Mouse (Mus musculus) hindbrain, postnatal 0 days (tissue): ENCODE results near the gene Lyrm9. TPM values are rescaled to one million over a fixed set of nuclear protein-coding genes. Genes with fewer than 3 reads are reported as not detected.

Experiments
- ATAC-seq: fragments of 200-750 bp; cut with Nextera tagmentation; 2 replicates; pipeline ENCODE4 v1.8.0; 2017; ENCODE audit warnings: mild to moderate bottlenecking, moderate TSS enrichment, moderate library complexity
- DNase-seq: peaks from one replicate; pipeline ENCODE4 v3.0.0-alpha.2; 2015; ENCODE audit warnings: low spot score
- H3K27ac ChIP-seq: fragments of 300-500 bp; sonication (generic); 2 replicates; pipeline ENCODE4 v1.5.1; 2014; ENCODE audit warnings: mild to moderate bottlenecking
- H3K27me3 ChIP-seq: fragments of 300-500 bp; sonication (generic); 2 replicates; pipeline ENCODE4 v1.6.1; 2014; ENCODE audit warnings: low read length, mixed read lengths; ENCODE audit not compliant: insufficient read depth
- H3K36me3 ChIP-seq: fragments of 300-500 bp; sonication (generic); 2 replicates; pipeline ENCODE4 v1.6.1; 2014; ENCODE audit warnings: low read length, mixed read lengths; ENCODE audit not compliant: insufficient read depth
- H3K4me1 ChIP-seq: fragments of 300-500 bp; sonication (generic); 2 replicates; pipeline ENCODE4 v1.6.1; 2014; ENCODE audit warnings: antibody characterized with exemption, low read length, mixed read lengths; ENCODE audit not compliant: insufficient read depth
- H3K4me2 ChIP-seq: fragments of 300-500 bp; sonication (generic); 2 replicates; pipeline ENCODE4 v1.6.1; 2014; ENCODE audit warnings: low read depth, mild to moderate bottlenecking, low read length, moderate library complexity, mixed read lengths
- H3K4me3 ChIP-seq: fragments of 300-500 bp; sonication (generic); 2 replicates; pipeline ENCODE4 v1.5.1; 2014; ENCODE audit warnings: low read length
- H3K9ac ChIP-seq: fragments of 300-500 bp; sonication (generic); replicated peaks from 2 replicates; pipeline ENCODE4 v1.6.1; 2014; ENCODE audit warnings: mild to moderate bottlenecking, low read length, moderate library complexity, mixed read lengths
- H3K9me3 ChIP-seq: fragments of 300-500 bp; sonication (generic); 2 replicates; pipeline ENCODE4 v1.6.1; 2016; ENCODE audit warnings: low read length, mixed read lengths
- CTCF ChIP-seq: IDR thresholded peaks from 2 replicates; pipeline ENCODE4 v1.5.1; 2016; ENCODE audit warnings: antibody characterized with exemption, control low read depth, low read depth
- WGBS: fragments of 180-500 bp; shearing (Covaris S2); extraction: QIAGEN DNeasy Blood & Tissue Kit; methylation state at CpG from one replicate; pipeline ENCODE4 v1.1.7; 2014; 5-methylcytosine and 5-hydroxymethylcytosine counted together
- polyA plus RNA-seq: library from polyadenylated mRNA; unstranded; fragments of >200 nt; fragmentation: Nextera tagmentation; extraction: Ambion mirVana; gene quantifications from 2 replicates; pipeline ENCODE4 v1.2.1, GENCODE M21; 2015
- total RNA-seq: library from RNA; depleted of rRNA; stranded (reverse); fragments of >200 nt; gene quantifications from 2 replicates; pipeline ENCODE4 v1.2.3, GENCODE M21; 2014

Lyrm9 gene
- total and polyA plus RNA-seq, 2 experiments from 2014 or later: 44.2 to 51.6 TPM

DNA sequence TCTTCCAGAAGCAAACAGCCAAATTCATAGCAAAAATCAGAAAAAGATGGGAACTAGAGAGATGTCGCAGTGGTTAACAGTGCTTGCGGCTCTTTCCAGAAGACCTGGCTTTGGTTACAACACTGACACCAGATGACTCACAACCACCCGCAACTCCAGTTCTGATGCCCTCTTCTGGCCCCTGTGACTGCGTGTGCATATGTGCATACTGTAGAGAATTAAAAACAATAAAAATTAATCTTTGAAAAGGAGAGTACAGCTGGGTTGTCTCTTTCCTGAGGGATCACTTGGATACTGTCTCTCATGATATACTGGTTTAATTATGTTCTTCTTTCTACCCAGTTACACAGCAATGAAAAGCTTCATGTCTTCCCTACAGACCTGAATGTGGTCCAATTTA, 20.2 kb downstream of the Lyrm9 start:
- H3K4me1 ChIP-seq: no peaks in the 10 kb centered on the region
- no peaks in the 10 kb centered on the region for H3K27me3 ChIP-seq
- H3K27ac ChIP-seq: no peak overlapping the region
- ATAC-seq: no peak
- no peak overlapping the region for H3K4me2 ChIP-seq
- no peaks in the 10 kb centered on the region for H3K36me3 ChIP-seq
- no peak for TF ChIP-seq CTCF
- WGBS: 81% methylated on average over 4 of the region's 4 CpGs
- H3K9ac ChIP-seq: no peak overlapping the region
- H3K4me3 ChIP-seq: no peak overlapping the region
- no peaks in the 10 kb centered on the region for H3K9me3 ChIP-seq
- no peak for DNase-seq

DNA sequence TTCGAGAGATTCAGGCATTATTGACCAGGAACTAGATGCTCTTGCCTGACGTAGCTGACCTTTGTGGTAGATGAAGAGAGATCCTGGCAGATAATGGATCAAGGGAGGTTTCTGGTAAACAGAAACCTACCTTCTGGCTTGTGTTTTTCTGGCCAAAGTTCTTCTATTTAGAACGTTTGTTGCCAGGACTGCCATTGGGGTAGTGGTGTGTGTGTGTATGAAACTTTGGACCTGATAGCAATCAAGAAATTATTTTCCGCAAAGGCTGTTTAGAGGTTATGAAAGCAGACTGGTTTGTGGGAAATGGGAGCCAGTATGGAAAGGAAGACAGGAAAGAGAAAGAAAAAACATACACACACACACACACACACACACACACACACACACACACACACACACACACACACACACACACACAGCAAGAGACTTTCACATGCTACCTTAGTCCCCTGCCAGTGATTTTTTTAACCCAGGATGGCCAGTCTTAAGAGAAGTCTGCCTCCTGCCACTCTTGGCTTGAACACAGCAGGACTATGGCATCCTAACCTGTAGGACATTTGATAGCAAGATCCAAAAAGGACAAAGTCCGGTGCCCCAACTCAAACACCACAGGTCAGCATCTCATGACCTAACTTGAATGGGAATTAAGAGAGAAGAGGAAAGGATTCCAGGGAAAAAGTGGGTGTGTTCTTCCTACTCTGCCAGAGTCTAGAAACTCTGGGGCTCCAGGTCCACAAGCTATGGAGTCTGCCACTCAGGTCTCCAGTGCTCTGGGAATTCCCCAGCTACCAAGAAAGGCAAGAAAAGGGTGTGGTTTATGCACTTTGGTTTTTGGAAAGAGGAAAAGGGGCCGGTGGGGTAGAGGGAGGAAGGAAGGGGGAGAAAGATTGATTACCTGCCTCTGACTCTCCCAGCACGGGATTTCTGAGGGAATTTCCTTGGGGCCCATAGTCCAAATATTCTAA, 21.8 kb downstream of the Lyrm9 start:
- no peak for TF ChIP-seq CTCF
- Histone ChIP-seq H3K9ac (no peak overlapping the region), H3K4me3 (no peak overlapping the region), H3K4me2 (no peak overlapping the region), H3K27me3 (no peaks in the 10 kb centered on the region), H3K4me1 (no peaks in the 10 kb centered on the region), H3K9me3 (no peaks in the 10 kb centered on the region), H3K27ac (no peak overlapping the region), H3K36me3 (no peaks in the 10 kb centered on the region)
- ATAC-seq (no peak), DNase-seq (no peak)
- WGBS: 61% methylated on average over 7 of the region's 7 CpGs

- H3K4me2 ChIP-seq: no peak overlapping the region
- H3K4me3 ChIP-seq: no peak overlapping the region
- no peaks in the 10 kb centered on the region for H3K36me3 ChIP-seq
- H3K27me3 ChIP-seq: no peaks in the 10 kb centered on the region
- 48% methylated on average over 3 of the region's 3 CpGs for whole genome bisulfite sequencing
- no peak for ATAC-seq
- H3K9me3 ChIP-seq: no peaks in the 10 kb centered on the region
- no peaks in the 10 kb centered on the region for H3K4me1 ChIP-seq
- DNase-seq: no peak
- no peak overlapping the region for H3K9ac ChIP-seq
- TF ChIP-seq CTCF: no peak
- H3K27ac ChIP-seq: no peak overlapping the region
Observed at GRCm38 (mm10) chr11:78849859-78850258, 23.5 kb downstream of the Lyrm9 start.

- Histone ChIP-seq H3K4me1 (no peaks in the 10 kb centered on the region), H3K9me3 (no peaks in the 10 kb centered on the region), H3K9ac (no peak overlapping the region), H3K36me3 (no peaks in the 10 kb centered on the region), H3K4me3 (no peak overlapping the region), H3K27me3 (no peaks in the 10 kb centered on the region), H3K4me2 (no peak overlapping the region), H3K27ac (no peak overlapping the region)
- TF ChIP-seq CTCF: no peak
- DNase-seq: no peak
- ATAC-seq: no peak
- WGBS: 38% methylated on average over 9 of the region's 9 CpGs
Observed at GRCm38 (mm10) chr11:78851216-78851870, 25.0 kb downstream of the Lyrm9 start.

GRCm38 (mm10) chr11:78851871-78852265, 25.5 kb downstream of the Lyrm9 start:
- H3K27ac ChIP-seq: no peak overlapping the region
- no peak for ATAC-seq
- H3K4me3 ChIP-seq: no peak overlapping the region
- no peak for DNase-seq
- H3K9ac ChIP-seq: no peak overlapping the region
- WGBS: 60% methylated on average over 6 of the region's 6 CpGs
- no peaks in the 10 kb centered on the region for H3K9me3 ChIP-seq
- no peaks in the 10 kb centered on the region for H3K4me1 ChIP-seq
- no peak for TF ChIP-seq CTCF
- H3K27me3 ChIP-seq: no peaks in the 10 kb centered on the region
- H3K4me2 ChIP-seq: no peak overlapping the region
- no peaks in the 10 kb centered on the region for H3K36me3 ChIP-seq

- H3K27me3 ChIP-seq: no peaks in the 10 kb centered on the region
- H3K9ac ChIP-seq: no peak overlapping the region
- H3K4me2 ChIP-seq: no peak overlapping the region
- TF ChIP-seq CTCF: no peak
- no peak for DNase-seq
- H3K36me3 ChIP-seq: no peaks in the 10 kb centered on the region
- H3K4me3 ChIP-seq: no peak overlapping the region
- no peak overlapping the region for H3K27ac ChIP-seq
- no peaks in the 10 kb centered on the region for H3K9me3 ChIP-seq
- no peak for ATAC-seq
- no peaks in the 10 kb centered on the region for H3K4me1 ChIP-seq
- WGBS: 90% methylated on average over 11 of the region's 11 CpGs
Observed at GRCm38 (mm10) chr11:78852529-78852928, 26.1 kb downstream of the Lyrm9 start.
